Mouse (Mus musculus) thymus, adult 2 months (tissue): Measurements from ENCODE around the gene Marveld1. TPM values are rescaled to one million over a fixed set of nuclear protein-coding genes. Genes with fewer than 3 reads are reported as not detected.

Source experiments
- DNase-seq: peaks from one replicate; pipeline ENCODE4 v3.0.0; 2021
- H3K27ac ChIP-seq: fragments of 200-500 bp; 2 replicates; pipeline ENCODE4 v1.5.1; 2012; ENCODE audit warnings: low read length, control low read depth; ENCODE audit not compliant: control insufficient read depth, insufficient read depth
- H3K27me3 ChIP-seq: fragments of 200-500 bp; 2 replicates; pipeline ENCODE4 v1.6.1; 2012; ENCODE audit warnings: mild to moderate bottlenecking, low read length, moderate library complexity, mixed read lengths; ENCODE audit not compliant: control insufficient read depth, insufficient read depth
- H3K36me3 ChIP-seq: fragments of 200-500 bp; 2 replicates; pipeline ENCODE4 v1.6.1; 2012; ENCODE audit warnings: mild to moderate bottlenecking, low read length, moderate library complexity; ENCODE audit not compliant: control insufficient read depth, insufficient read depth
- H3K4me1 ChIP-seq: fragments of 200-500 bp; replicated peaks from 2 replicates; pipeline ENCODE4 v1.6.1; 2012; ENCODE audit warnings: low read length; ENCODE audit not compliant: control insufficient read depth, insufficient read depth
- H3K4me3 ChIP-seq: fragments of 200-500 bp; 2 replicates; pipeline ENCODE4 v1.5.1; 2012; ENCODE audit warnings: mild to moderate bottlenecking, low read length, control low read depth, moderate library complexity; ENCODE audit not compliant: control insufficient read depth, insufficient read depth
- CTCF ChIP-seq: fragments of 200-500 bp; IDR thresholded peaks from 2 replicates; pipeline ENCODE4 v1.5.1; 2012; ENCODE audit warnings: mild to moderate bottlenecking, control low read depth, low read length, moderate library complexity, borderline replicate concordance; ENCODE audit not compliant: control insufficient read depth, poor library complexity, insufficient read depth; ENCODE audit errors: extremely low read depth
- POLR2A ChIP-seq: fragments of 200-500 bp; IDR thresholded peaks from 2 replicates; pipeline ENCODE4 v1.6.1; 2012; ENCODE audit warnings: mild to moderate bottlenecking, low read length, control low read depth, moderate library complexity; ENCODE audit not compliant: control insufficient read depth, poor library complexity, insufficient read depth; ENCODE audit errors: extremely low read depth
- WGBS: fragments of 180-500 bp; shearing (Covaris S2); methylation state at CpG from one replicate; pipeline ENCODE4 v1.1.7; 2018; 5-methylcytosine and 5-hydroxymethylcytosine counted together
- polyA plus RNA-seq: library from polyadenylated mRNA; depleted of rRNA; stranded (reverse); fragments of >200 nt; gene quantifications from 2 replicates; pipeline ENCODE4 v1.2.3, GENCODE M21; 2012; rRNA removed

The Marveld1 gene
- polyA plus RNA-seq, 1 experiment, result 45.7 TPM

GRCm38 (mm10) chr19:42198026-42198425 lies 50.8 kb downstream of the Marveld1 start:
- no peak overlapping the region for H3K27ac ChIP-seq
- no peaks in the 10 kb centered on the region; the same call in 1 of the 2 replicates for H3K27me3 ChIP-seq
- TF ChIP-seq CTCF, result no peak
- no peak for TF ChIP-seq POLR2A

More at GRCm38 (mm10) chr19:42198026-42198425, 50.8 kb downstream of the Marveld1 start:
- WGBS, result 68% methylated on average over 11 of the region's 11 CpGs
- Histone ChIP-seq H3K4me1 (no peaks in the 10 kb centered on the region), H3K36me3 (no peaks in the 10 kb centered on the region), H3K4me3 (no peak overlapping the region)
- no peak for DNase-seq

Other genes with a start within 250 kb of the Marveld1 start
- 187 and 200 TPM in 2 replicates for gene Pgam1, start 235.5 kb upstream of the Marveld1 start, polyA plus RNA-seq
- gene Exosc1, start 214.0 kb upstream of the Marveld1 start, polyA plus RNA-seq, result 20.3 and 20.5 TPM in 2 replicates
- 162 and 176 TPM in 2 replicates for gene Zdhhc16, start 213.9 kb upstream of the Marveld1 start, polyA plus RNA-seq
- 142 TPM in 2 replicates for gene Mms19, start 166.2 kb upstream of the Marveld1 start, polyA plus RNA-seq
- 27.3 and 36.9 TPM in 2 replicates for gene Ubtd1, start 165.6 kb upstream of the Marveld1 start, polyA plus RNA-seq
- 0.20 TPM in 1 of 2 replicates, not detected in the other for gene Ankrd2, start 111.4 kb upstream of the Marveld1 start, polyA plus RNA-seq
- 0.84 and 1.2 TPM in 2 replicates for gene Hoga1, start 101.8 kb upstream of the Marveld1 start, polyA plus RNA-seq
- gene 4933411K16Rik, start 95.2 kb upstream of the Marveld1 start, polyA plus RNA-seq, result 0.27 TPM in 1 of 2 replicates, not detected in the other
- gene Morn4, start 61.0 kb upstream of the Marveld1 start, polyA plus RNA-seq, result 0.98 and 1.1 TPM in 2 replicates
- gene Pi4k2a, start 56.9 kb upstream of the Marveld1 start, polyA plus RNA-seq, result 36.8 and 42.2 TPM in 2 replicates
- 13.0 and 15.9 TPM in 2 replicates for gene Avpi1, start 18.3 kb upstream of the Marveld1 start, polyA plus RNA-seq
- gene Zfyve27, start 16.6 kb downstream of the Marveld1 start, polyA plus RNA-seq, result 89.7 and 96.4 TPM in 2 replicates
- 2.0 and 2.4 TPM in 2 replicates for gene Sfrp5, start 54.9 kb downstream of the Marveld1 start, polyA plus RNA-seq
- 0.84 and 1.2 TPM in 2 replicates for gene Golga7b, start 100.2 kb downstream of the Marveld1 start, polyA plus RNA-seq